Mouse (Mus musculus) brain, embryonic 14.5 days (tissue): ENCODE results near the gene Tspan4.

Experiments used
- CTCF ChIP-seq: fragments of 200-500 bp; IDR thresholded peaks from 2 replicates; pipeline ENCODE4 v1.5.1; 2012; ENCODE audit warnings: inconsistent platforms, mild to moderate bottlenecking, moderate library complexity, borderline replicate concordance; ENCODE audit not compliant: insufficient read depth, insufficient read length; ENCODE audit errors: extremely low read depth
- POLR2A ChIP-seq: fragments of 200-500 bp; IDR thresholded peaks from 2 replicates; pipeline ENCODE4 v1.6.1; 2012; ENCODE audit warnings: mild to moderate bottlenecking, inconsistent platforms, borderline replicate concordance; ENCODE audit not compliant: poor library complexity, insufficient read depth, insufficient read length, severe bottlenecking; ENCODE audit errors: extremely low read depth

- TF ChIP-seq CTCF (no peak), POLR2A (no peak)
Observed at GRCm38 (mm10) chr7:141487141-141487540, 12.1 kb downstream of the Tspan4 start.
